Mouse (Mus musculus): ENCODE measurements at regions not wholly inside any gene's neighbourhood (a gene's known extent, or its start where the extent isn't known, plus 50 kb on each side); places are given as distances from the start of the nearest gene placed in this dataset.

DNA sequence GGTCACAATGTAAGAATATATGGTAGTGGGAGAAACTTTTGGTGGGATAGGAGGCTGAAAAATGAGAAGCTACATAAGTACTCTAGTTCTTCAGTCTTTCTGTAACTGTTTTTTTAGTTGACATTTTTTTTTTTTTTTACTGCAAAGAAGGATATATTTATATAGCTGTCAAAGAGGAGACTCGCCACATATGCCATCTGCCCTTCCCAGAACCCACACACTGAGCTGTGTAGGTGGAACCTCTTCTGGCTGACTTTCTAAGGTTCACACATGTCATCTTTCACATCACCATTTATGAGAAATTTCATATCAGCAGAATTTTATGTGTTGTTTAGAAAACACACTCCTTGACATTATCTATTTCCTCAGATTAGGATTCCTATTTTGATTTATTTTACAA lies 574.7 kb downstream of the Gm37988 start:
- DNase-seq (ENCODE audit: low spot score in 2 of 2), result peak in 1 of 2 experiments; percentile 23
